Mouse (Mus musculus) spleen, adult 2 months (tissue): ENCODE results near the gene Tmem259.

Experiments used
- CTCF ChIP-seq: fragments of 200-500 bp; IDR thresholded peaks from 2 replicates; pipeline ENCODE4 v1.5.1; 2011; ENCODE audit warnings: mild to moderate bottlenecking, inconsistent platforms; ENCODE audit not compliant: insufficient read depth, insufficient read length, insufficient replicate concordance; ENCODE audit errors: extremely low read depth
- POLR2A ChIP-seq: fragments of 200-500 bp; IDR thresholded peaks from 2 replicates; pipeline ENCODE4 v1.6.1; 2011; ENCODE audit warnings: low read depth, low read length, inconsistent platforms

DNA sequence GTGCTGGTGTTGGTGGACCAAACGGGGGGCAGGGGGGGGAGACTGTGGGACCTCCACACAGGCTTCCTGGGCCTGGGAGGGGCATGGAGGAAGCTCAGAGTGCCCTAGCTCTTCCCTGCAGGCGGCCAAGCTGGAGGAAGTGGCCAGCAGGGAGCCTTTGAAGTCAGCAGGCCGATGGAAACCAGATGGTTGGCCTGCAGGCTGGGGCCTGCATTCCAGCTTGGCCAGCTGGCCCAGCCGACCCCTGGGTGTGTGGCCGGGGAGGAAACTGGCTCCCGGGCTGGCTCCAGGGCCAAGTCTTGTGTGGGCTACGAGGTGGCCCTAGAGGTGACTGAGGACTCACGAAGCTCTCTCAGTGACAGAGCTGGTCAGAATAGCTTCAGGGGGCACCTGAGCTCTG, 51.4 kb downstream of the Tmem259 start:
- TF ChIP-seq CTCF, result no peak
- no peak for TF ChIP-seq POLR2A
